Mouse (Mus musculus) neural tube, embryonic 11.5 days (tissue): ENCODE results near the gene Nppb. TPM values are rescaled to one million over a fixed set of nuclear protein-coding genes. Genes with fewer than 3 reads are reported as not detected.

ENCODE experiments used
- ATAC-seq: fragments of 200-750 bp; cut with Nextera tagmentation; 2 replicates; pipeline ENCODE4 v1.8.0; 2017; ENCODE audit warnings: moderate number of reproducible peaks, mild to moderate bottlenecking, moderate TSS enrichment, moderate library complexity; ENCODE audit not compliant: insufficient read depth, low FRiP score, low TSS enrichment
- DNase-seq: peaks from one replicate; pipeline ENCODE4 v3.0.0-alpha.2; 2015; ENCODE audit warnings: low spot score
- H3K27ac ChIP-seq: fragments of 300-500 bp; sonication (generic); 2 replicates; pipeline ENCODE4 v1.5.1; 2014; ENCODE audit warnings: low read depth, mild to moderate bottlenecking, low read length
- H3K27me3 ChIP-seq: fragments of 300-500 bp; sonication (generic); 2 replicates; pipeline ENCODE4 v1.6.1; 2014; ENCODE audit warnings: mild to moderate bottlenecking, low read length, mixed read lengths; ENCODE audit not compliant: control insufficient read depth, insufficient read depth
- H3K36me3 ChIP-seq: fragments of 300-500 bp; sonication (generic); 2 replicates; pipeline ENCODE4 v1.6.1; 2014; ENCODE audit warnings: mild to moderate bottlenecking, low read length, moderate library complexity, mixed read lengths; ENCODE audit not compliant: control insufficient read depth, insufficient read depth
- H3K4me1 ChIP-seq: fragments of 300-500 bp; sonication (generic); 2 replicates; pipeline ENCODE4 v1.6.1; 2014; ENCODE audit warnings: low read length, mixed read lengths; ENCODE audit not compliant: control insufficient read depth, insufficient read depth
- H3K4me2 ChIP-seq: fragments of 300-500 bp; sonication (generic); 2 replicates; pipeline ENCODE4 v1.6.1; 2014; ENCODE audit warnings: low read depth, mild to moderate bottlenecking, moderate library complexity
- H3K4me3 ChIP-seq: fragments of 300-500 bp; sonication (generic); 2 replicates; pipeline ENCODE4 v1.5.1; 2014; ENCODE audit warnings: low read depth, low read length
- H3K9ac ChIP-seq: fragments of 300-500 bp; sonication (generic); 2 replicates; pipeline ENCODE4 v1.6.1; 2014; ENCODE audit warnings: mild to moderate bottlenecking, low read length
- H3K9me3 ChIP-seq: fragments of 300-500 bp; sonication (generic); 2 replicates; pipeline ENCODE4 v1.6.1; 2016; ENCODE audit warnings: low read length; ENCODE audit not compliant: control insufficient read depth
- WGBS: fragments of 180-500 bp; shearing (Covaris S2); extraction: QIAGEN DNeasy Blood & Tissue Kit; methylation state at CpG from one replicate; pipeline ENCODE4 v1.1.7; 2014; 5-methylcytosine and 5-hydroxymethylcytosine counted together
- polyA plus RNA-seq: library from polyadenylated mRNA; unstranded; fragments of >200 nt; fragmentation: Nextera tagmentation; extraction: Ambion mirVana; gene quantifications from 2 replicates; pipeline ENCODE4 v1.2.1, GENCODE M21; 2014

The Nppb gene
- polyA plus RNA-seq, 1 experiment from 2014 or later, result 0.72 TPM

- H3K9ac ChIP-seq, result no peak overlapping the region
- 85% methylated on average over 7 of the region's 7 CpGs for WGBS
- ATAC-seq, result no peak
These were observed 19.9 kb upstream of the Nppb start for GRCm38 (mm10) chr4:147965712-147966111.

DNA sequence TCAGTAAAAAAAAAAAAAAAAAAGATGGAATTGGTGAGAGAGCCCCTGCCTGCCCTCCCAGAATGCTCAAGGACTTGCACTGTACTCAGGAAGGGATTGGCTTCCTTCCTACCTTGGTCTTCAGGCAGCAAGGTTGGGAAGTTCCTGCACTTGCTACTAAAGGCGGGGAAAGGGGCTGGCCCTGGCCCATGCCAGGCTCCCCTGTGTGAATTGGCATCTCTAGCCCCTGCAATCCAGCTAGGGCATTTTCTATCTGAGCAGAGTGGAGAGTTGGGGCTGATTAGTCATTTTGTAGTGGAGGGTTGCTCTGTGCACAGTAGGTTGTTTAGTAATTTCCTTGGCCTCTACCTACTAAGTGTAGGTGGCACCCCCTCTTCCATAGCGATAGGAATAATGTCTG, 16.8 kb upstream of the Nppb start:
- Histone ChIP-seq H3K27me3 (no peaks in the 10 kb centered on the region), H3K9me3 (no peaks in the 10 kb centered on the region), H3K9ac (no peak overlapping the region), H3K36me3 (no peaks in the 10 kb centered on the region), H3K4me2 (no peak overlapping the region), H3K4me1 (no peaks in the 10 kb centered on the region), H3K27ac (no peak overlapping the region), H3K4me3 (no peak overlapping the region)
- 78% methylated on average over 2 of the region's 2 CpGs for WGBS
- DNase-seq (no peak), ATAC-seq (no peak)

More at GRCm38 (mm10) chr4:147965712-147966111, 19.9 kb upstream of the Nppb start:
- Histone ChIP-seq H3K4me2 (no peak overlapping the region), H3K4me1 (no peaks in the 10 kb centered on the region), H3K27me3 (no peaks in the 10 kb centered on the region), H3K36me3 (no peaks in the 10 kb centered on the region), H3K27ac (no peak overlapping the region), H3K9me3 (no peaks in the 10 kb centered on the region), H3K4me3 (no peak overlapping the region)
- DNase-seq, result no peak

DNA sequence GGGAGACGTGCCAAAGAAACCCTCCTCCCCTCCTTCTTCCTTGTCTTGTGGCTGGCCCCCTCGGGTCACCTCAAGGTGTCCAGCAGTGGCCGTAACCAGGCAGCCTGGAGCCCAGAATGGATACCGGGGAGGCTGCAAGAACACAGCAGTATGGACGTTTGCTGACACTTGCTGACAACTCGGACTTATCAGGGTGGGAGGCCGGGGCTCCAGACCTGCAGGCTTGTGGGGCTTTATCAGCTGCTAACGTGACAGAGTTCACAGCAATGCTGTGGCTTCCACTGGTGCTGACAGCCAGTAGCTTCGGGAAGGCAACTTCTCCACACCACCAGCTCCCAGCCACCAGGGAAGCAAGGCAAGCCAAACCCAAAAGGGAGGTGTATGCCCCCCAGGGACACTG, 16.3 kb upstream of the Nppb start:
- Histone ChIP-seq H3K9me3 (no peaks in the 10 kb centered on the region), H3K4me1 (no peaks in the 10 kb centered on the region), H3K4me3 (no peak overlapping the region), H3K27me3 (no peaks in the 10 kb centered on the region), H3K4me2 (no peak overlapping the region), H3K9ac (no peak overlapping the region), H3K27ac (no peak overlapping the region), H3K36me3 (no peaks in the 10 kb centered on the region)
- no peak for ATAC-seq
- no peak for DNase-seq
- WGBS, result 64% methylated on average over 9 of the region's 9 CpGs

DNA sequence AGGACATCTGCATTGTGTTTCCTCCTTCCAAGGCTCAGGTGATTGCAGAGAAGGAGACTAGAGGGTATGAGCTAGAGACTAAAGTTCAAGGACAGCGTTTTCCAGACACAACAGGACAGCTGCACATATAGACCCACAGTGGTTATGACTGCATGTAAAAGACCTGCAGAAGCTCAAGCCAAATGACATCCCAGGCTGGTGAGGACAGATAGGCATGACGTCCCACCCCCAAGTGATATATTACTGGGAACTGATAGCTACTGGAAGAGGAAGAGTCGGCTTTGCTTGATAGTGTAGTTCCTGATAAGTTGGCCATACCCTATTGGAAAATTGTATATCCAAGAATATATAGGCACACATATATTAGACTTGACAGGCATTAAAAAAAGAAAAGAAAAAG, 9.4 kb upstream of the Nppb start:
- Histone ChIP-seq H3K27ac (no peak overlapping the region), H3K9me3 (no peaks in the 10 kb centered on the region), H3K4me1 (no peaks in the 10 kb centered on the region), H3K4me3 (no peak overlapping the region), H3K9ac (no peak overlapping the region), H3K27me3 (no peaks in the 10 kb centered on the region), H3K4me2 (no peak overlapping the region), H3K36me3 (no peaks in the 10 kb centered on the region)
- WGBS, result 77% methylated on average over 3 of the region's 3 CpGs
- DNase-seq, result no peak
- ATAC-seq, result no peak

DNA sequence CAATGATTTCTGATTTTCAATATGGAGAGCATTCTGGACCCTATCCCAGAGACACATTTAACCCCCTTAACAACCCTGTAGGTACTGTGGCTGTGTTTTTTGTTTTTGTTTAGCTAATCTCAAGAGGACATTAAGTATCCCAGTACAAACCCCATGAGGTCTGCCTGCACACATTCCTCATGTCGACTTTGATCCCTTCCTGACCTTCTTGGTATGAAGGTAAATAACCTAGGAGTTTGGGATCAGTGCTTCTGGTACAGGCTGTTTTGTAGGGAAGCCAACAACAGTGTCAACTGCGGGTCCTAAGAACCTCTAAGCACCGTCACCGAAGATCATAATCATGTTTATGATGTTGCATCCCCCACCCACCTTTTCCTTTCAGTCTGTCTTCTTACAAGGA, 7.9 kb upstream of the Nppb start:
- no peak overlapping the region for H3K9ac ChIP-seq
- H3K4me1 ChIP-seq, result no peaks in the 10 kb centered on the region
- H3K4me3 ChIP-seq, result no peak overlapping the region
- ATAC-seq, result no peak
- H3K36me3 ChIP-seq, result no peaks in the 10 kb centered on the region
- no peaks in the 10 kb centered on the region for H3K27me3 ChIP-seq
- no peak overlapping the region for H3K4me2 ChIP-seq
- no peak overlapping the region for H3K27ac ChIP-seq
- 74% methylated on average over 4 of the region's 4 CpGs for WGBS
- H3K9me3 ChIP-seq, result no peaks in the 10 kb centered on the region
- DNase-seq, result no peak

- no peaks in the 10 kb centered on the region for H3K9me3 ChIP-seq
- no peak for ATAC-seq
- 90% methylated on average over 6 of the region's 6 CpGs for WGBS
These were observed 7.2 kb upstream of the Nppb start for GRCm38 (mm10) chr4:147978391-147978790.

DNA sequence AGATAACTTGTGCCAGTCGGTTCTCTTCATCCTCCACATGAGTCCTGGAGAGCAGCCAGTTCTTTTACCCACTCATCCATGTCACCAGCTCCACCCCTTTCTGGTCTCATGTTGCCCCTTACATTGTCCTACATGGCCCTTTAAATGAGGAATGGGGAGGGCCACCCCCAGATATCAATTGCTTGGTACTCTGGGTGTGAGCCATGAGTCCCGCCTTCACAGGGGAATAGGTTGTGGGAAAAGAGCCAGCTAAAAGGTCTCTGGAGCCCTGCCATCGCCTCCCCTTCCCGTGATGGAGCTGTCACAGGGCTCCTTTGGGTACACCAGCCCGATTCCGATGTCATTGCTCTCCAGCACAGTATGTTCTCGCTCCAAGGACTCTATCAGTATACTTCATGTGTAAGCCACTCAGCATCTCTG, 6.1 kb upstream of the Nppb start:
- Histone ChIP-seq H3K9me3 (no peaks in the 10 kb centered on the region), H3K4me1 (no peaks in the 10 kb centered on the region), H3K27ac (no peak overlapping the region), H3K9ac (no peak overlapping the region), H3K27me3 (no peaks in the 10 kb centered on the region), H3K4me3 (no peak overlapping the region), H3K4me2 (no peak overlapping the region), H3K36me3 (no peaks in the 10 kb centered on the region)
- no peak for DNase-seq
- WGBS, result 74% methylated on average over 7 of the region's 7 CpGs
- ATAC-seq, result no peak

More at GRCm38 (mm10) chr4:147978391-147978790, 7.2 kb upstream of the Nppb start:
- Histone ChIP-seq H3K36me3 (no peaks in the 10 kb centered on the region), H3K27me3 (no peaks in the 10 kb centered on the region), H3K4me3 (no peak overlapping the region), H3K4me2 (no peak overlapping the region), H3K4me1 (no peaks in the 10 kb centered on the region), H3K9ac (no peak overlapping the region), H3K27ac (no peak overlapping the region)
- no peak for DNase-seq

DNA sequence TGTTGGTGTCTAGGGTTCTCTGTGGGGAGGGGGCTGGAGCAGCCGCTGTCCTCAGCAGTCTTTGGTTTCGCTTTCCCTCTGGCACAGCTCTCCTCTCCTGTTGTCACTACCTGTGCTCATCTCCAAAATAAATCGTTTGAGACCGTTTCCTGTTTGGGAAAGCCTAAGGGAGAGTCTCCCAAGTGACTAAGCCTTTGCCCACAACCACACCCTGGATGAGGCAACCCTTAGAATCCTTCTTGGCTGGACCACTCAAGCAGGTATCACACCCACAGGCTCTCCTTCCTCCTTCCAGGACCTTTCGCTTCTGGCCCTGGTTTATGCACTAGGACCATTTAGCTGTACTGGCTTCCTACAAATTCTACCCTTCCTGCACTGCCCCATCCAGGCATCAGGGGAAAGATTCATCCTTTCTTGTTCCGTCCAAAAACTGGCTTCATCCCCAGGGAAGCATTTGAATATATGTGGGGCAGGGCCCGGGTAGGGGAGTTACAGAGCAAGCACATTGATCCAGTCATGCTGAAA, 8.0 kb downstream of the Nppb start:
- ATAC-seq (no peak), DNase-seq (no peak)
- Histone ChIP-seq H3K9me3 (no peaks in the 10 kb centered on the region), H3K27ac (no peak overlapping the region), H3K36me3 (no peaks in the 10 kb centered on the region), H3K4me3 (no peak overlapping the region), H3K4me2 (no peak overlapping the region), H3K27me3 (no peaks in the 10 kb centered on the region), H3K4me1 (no peaks in the 10 kb centered on the region), H3K9ac (no peak overlapping the region)
- 69% methylated on average over 7 of the region's 7 CpGs for WGBS

DNA sequence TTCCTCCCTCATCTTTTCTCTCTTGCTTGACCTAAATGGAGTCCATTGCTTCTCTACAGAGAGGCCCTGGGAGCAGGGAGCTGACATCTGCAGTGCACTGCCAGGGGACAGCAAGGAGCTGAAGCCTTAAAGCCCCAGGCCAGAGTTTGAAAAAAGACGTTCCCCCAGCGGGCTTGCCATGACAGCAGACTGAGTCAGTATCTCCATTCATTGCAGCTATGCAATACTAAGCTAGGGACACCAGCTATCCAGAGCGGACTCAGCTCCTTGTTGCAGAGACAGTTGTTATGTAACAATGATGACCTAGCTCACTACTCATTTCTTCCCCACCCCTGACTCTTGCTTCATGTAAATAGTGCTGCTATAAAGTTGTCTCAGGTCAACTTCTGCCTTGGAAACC, 9.7 kb downstream of the Nppb start:
- Histone ChIP-seq H3K27ac (no peak overlapping the region), H3K9ac (no peak overlapping the region), H3K9me3 (no peaks in the 10 kb centered on the region), H3K4me2 (no peak overlapping the region), H3K4me1 (no peaks in the 10 kb centered on the region), H3K4me3 (no peak overlapping the region), H3K36me3 (no peaks in the 10 kb centered on the region), H3K27me3 (no peaks in the 10 kb centered on the region)
- no peak for DNase-seq
- no peak for ATAC-seq
- 90% methylated on average over 3 of the region's 3 CpGs for WGBS
